Mouse (Mus musculus) B cell, adult (primary cell): ENCODE measurements around the gene 4921504E06Rik. TPM values are rescaled to one million over a fixed set of nuclear protein-coding genes. Genes with fewer than 3 reads are reported as not detected.

Experiments used
- total RNA-seq: library from RNA; stranded (reverse); gene quantifications from 4 replicates; pipeline ENCODE4 v1.2.4, GENCODE M21; 2023; ENCODE audit not compliant: inconsistent age

The 4921504E06Rik gene
- not detected in 4 replicates for total RNA-seq

DNA sequence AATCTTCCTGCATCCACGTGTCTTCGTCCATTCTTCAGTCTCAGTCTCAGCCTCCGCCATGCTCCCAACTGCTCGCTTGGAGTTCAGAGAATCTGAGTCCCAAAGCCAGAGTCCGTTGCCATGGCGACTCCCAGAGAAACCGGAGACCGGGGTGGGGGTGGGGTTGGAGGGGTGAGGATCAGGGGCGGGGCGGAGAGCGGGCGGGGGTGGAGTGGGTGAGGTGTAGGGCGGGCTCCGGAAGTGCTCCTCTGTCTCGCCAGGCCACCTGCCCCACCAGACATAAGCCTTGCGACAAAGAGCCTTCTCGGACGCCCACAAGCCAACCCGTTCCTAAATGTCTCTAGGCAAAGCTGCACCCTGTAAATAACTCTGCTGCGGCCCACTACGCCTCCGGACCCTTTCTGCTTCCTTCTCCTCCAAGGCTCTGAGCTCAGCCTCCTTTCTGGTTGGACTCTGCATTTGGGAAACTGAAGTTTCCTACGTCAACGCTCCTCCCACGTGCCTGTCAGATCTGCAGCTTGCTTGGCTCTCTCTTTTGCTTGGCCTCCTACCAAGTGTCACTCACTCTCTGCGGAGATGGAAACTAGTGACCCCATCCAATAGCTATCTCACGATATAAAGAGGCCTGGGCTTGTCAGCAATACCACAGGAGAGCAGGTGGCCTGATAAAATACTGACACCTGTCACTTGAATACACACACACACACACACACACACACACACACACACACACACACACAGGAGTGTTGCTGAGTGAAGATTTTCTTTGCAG lies at the start of gene 4921504E06Rik:
Gene 4921504E06Rik, minus strand, starts transcription at position 94 of the 772 bp plus-strand sequence.

DNA sequence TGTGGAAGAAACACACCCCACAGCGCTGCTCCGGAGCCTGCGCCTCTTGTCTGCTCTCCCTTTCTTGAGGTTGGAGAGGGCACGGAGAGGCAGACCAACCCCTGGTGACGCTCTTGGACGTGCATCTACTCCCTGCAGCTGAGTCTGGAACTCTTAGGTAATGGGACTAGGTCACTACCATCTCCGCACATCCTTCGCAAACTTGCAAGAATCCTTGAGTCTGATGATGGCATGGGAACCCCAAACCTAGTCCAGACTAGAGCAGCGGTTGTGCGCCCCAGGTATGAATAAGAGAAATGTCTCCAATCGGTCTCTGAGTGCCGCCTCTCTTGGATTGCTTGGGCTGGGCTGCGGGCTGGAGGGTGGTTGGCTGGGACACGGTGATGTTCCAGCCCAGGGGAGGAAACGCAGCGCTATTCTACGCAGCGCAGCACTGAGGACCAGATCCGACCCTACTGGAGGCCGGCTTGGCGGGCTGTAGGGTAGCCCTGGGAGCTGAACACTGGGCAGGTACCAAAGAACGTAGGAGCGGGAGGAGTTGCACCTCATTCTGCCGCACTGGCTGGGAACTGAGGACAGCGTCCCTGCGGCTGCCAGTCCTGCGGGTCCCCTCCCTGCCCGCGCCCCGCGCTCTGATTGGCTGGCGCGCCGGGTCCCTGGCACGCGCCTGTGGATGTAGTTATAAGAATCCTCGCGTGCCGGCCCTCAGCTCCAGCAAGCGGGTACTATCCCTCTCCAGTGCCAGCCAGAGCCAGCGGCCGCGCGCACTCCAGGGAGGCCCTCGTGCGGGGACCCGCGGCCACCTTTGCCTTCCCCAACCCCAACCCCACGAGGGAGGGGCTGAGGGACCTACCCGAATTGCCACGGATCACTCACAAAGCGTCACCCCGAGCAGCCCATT lies 108.5 kb downstream of the 4921504E06Rik start, which contains the start of gene Ptf1a:
Gene Ptf1a, plus strand, starts transcription at position 733 of the 901 bp plus-strand sequence.

Other genes starting within 250 kb of the 4921504E06Rik start
- 3.9 to 4.2 TPM (median 4.0 TPM) in 4 replicates for gene Msrb2, start 182.5 kb downstream of the 4921504E06Rik start, total RNA-seq
- not detected in 4 replicates for gene Ptf1a, start 108.3 kb downstream of the 4921504E06Rik start, total RNA-seq
- 58.3 to 64.0 TPM (median 61.3 TPM) in 4 replicates for gene Otud1, start 103.8 kb upstream of the 4921504E06Rik start, total RNA-seq